Mouse (Mus musculus) thymus, postnatal 36 days (tissue): Measurements from ENCODE around the gene Rin2.

ENCODE experiments used
- DNase-seq, 2 experiments: peaks; one replicate each; pipeline ENCODE4 v3.0.0; 2022; ENCODE audit warnings: mixed read lengths in 2 of 2

The Rin2 gene

DNA sequence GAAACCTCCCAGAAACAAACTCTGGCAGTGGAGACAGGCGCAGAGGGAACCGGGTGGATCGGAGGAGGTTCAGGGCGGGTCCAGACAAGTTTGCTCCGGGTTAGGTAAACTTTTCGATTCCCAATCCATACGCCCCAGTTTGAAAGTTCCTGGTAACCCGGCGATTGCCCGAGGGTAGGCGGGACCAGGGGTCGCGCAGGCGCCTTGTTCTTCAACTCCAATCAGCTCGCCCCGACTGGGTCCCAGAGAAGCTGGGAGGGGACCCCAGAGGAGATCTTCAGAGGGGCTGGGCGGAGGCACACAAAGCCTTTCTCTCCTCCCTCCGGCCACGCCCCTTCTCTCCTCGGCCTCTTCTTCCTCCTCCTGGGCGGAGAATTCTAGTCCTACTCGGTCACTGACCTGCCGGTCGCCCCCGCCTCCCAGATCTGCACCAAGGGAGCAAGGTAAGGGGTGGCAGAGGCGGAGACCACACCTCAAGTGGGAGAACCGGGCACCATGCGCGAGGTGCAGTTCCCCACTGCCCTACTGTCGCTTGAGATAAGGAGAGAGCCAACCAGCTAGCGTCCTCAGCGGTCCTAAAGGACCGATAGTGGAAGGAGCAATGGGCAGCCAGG is at the start of gene Rin2:
Rin2 (plus strand) TSS at position 74 of the 614 bp plus-strand sequence.
- DNase-seq, result peak; percentile 53 to 67

DNA sequence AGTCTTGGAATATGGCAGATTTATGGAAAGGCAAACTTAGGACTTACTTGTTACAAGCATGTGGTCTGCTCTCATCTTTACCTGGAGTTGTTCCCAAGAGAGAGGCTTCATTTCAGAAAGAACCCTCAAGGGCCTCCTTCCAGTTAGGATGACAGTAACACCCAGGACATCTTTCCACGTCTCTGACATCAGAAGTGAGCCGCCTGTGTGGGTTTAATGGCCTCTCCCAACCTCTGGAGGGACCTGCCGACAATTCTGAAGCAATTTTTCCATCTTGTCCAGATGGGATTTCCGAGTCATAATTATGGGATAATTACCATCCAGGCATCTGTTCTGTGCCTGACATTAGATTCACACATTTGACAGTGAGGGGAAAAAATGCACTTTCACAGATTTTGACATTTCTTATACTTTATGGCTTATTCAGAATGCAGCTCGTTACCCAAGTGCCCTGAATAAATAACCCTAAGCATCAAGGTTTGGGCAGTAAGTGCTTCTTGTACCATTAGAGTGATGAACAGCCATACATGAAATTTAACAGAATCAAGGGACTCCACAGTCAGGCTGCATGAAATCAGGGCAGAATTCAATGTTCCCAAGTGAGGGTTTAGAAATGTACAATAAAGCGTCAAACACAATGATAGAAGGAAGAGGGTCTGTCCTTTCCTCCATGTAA is 43.8 kb upstream of the Rin2 start:
- DNase-seq, result no peak

DNA sequence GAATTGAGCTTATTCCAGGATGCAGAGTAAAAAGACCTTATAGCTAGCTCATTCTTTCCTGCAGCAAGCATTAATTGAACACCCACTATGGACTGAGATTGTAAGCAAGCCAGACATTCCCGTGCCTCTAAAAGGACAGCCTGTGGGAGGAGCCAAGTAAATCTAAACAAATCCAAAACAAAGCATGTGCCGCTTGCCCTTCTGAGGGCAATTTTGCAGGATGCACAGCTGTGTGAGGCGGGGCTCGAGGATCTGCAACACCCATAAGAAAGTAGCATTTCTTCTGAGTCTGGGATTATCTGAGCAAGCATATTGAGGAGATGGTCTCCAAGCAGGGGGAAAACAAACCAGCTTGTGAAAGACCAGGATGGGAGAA is 43.2 kb upstream of the Rin2 start:
- DNase-seq, result no peak

DNA sequence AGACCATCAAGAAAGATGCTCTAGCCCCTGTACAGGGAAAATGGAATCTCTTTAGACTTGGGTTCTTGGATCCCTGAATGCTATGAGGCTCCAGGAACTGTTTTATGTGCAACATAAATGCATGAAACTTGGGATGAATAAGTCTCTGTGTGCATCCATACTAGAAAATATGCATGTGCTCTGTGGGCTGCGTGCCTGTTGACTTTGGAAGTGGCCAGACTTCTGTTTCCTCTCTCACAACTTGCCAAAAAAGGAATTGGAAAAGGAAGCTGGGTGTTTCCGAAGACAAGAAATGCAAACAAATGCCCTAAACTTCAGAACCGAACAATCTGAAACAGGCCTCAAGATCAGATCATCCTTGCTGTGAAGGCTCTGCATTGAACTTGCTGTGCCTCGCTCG is 41.2 kb upstream of the Rin2 start:
- no peak for DNase-seq

DNA sequence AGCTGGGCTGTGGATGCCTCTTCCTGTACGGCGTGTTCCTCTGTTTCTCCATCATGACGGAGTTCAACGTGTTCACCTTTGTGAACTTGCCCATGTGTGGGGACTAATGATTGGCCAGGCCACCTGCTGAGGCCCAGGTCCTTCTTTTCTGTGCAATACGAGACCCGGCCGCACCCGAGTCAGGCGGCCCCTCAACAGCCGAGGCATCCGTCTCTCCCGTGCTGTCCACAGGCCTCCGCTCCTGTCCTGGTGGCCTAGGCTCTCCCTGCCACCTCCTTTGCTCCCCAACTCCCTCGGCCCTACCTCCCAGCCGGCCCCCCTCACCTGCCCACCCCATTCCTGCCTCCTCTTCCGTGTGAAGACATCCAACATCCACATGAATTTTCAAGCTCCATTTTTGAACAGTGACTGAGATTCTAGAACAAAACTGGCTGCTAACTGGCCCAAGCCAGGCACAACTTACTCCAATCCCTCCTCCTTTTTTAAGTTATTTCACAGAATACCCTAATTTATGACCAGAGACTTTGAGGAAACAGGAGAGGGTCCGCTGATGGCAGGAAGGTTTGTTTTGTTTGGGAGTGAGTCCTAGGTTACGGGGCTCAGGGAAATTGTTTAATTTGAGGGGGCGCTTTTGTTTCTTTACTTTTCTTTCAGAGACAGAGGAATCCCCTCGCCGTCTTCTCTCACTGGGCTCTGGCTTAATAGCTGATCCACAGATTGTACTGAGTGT is 34.6 kb upstream of the Rin2 start:
- no peak for DNase-seq

DNA sequence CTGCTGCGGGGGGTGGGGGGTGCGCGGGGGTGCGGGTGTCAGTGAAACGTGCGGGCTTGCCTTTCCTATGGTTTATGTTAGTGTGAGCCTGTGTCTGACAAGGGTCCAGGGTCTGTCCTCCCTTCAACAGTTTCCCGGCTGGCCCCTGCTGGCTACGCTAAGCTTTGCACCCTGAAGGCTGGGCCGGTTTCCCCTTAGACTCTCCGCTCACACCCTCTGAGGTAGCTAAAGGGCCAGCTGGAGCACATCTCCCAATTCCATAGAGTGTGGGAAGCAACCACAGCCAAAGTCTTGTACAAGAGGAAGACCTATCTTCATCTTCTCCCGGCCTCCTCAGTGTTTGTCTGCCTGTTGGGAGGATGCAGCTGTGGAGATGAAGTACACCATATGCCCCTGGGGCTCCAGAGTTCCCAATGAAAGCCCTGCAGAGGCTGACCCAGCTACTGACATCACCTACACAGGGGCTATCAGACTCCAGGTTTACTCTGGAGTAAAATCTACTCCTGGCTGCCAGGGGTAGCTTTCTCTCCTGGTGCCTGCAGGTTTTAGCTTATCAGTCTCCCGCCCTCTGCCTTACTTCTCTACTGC is 19.5 kb upstream of the Rin2 start:
- no peak for DNase-seq

DNA sequence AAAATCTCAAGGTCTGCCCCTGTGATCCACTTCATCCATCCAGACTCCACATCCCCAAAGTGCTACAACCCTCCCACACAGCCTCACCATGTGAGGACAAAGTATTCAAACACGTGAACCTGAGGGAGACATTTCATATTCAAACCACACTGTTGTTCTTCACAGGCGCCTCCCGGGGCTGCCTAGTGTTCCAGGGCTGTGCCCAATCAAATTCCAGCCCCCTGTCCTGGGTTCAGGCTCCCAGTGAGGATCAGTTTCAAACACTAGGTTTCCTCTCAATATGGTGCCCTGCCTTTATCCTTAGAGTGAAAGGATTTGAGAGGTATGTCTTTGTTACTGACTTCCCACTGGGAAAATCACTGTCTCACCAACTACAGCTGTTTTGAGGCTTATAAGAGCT is 18.9 kb upstream of the Rin2 start:
- DNase-seq, result no peak

DNA sequence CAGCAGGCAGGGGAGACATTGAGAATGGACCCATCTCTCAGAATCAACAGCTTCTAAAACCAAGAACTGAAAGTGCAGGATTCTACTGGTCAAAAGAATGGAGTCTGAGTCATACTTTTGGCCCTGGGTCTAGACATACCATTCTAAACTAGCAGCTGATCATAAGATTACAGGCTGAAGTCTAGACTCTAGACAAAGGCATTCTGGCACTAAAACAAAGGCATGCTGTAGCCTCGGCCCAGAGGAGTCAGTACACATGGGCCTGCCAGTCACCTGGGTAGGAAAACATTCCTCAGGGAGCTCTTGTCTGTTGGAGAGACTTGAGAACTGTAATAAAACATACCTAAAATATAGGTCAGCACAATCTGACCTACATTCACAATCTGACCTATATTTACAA is 18.3 kb upstream of the Rin2 start:
- DNase-seq, result no peak

DNA sequence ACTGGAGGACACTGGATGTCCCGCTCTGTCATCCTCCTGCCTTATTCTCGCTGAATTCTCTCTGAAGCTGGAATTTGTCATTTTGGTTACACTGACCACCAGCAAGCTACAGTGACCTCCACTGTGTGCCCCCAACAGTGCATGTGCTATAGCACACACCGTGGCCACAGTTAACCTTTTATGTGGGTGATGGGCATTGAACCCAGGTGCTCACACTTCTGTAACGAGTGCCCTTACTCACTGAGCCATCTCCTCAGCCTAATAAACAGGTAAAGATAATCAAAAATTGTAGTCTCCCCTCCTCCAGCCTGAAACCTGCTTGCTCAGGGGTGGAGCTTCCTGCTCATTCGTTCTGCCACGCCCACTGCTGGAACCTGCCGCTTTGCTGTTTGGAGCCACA is 13.8 kb upstream of the Rin2 start:
- no peak for DNase-seq

DNA sequence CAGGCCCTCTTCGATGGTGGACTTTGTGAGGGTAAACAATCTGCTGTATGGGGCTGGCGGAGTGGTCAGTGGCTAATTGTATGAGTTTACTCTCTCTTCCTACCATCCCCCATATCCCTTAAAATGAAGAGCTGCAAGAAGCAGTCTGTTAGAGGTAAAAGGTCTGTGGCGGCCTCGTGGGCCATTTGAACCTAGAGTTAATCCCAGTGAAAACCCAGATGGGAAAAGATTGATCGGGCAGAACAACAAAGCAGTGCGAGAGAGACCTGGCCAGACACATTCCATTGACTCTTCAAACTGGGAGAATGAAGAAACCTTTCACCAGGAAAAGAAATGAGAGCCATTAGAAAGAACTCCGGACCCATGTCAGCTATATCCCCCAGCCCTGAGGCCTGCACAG is 11.1 kb upstream of the Rin2 start:
- no peak for DNase-seq

DNA sequence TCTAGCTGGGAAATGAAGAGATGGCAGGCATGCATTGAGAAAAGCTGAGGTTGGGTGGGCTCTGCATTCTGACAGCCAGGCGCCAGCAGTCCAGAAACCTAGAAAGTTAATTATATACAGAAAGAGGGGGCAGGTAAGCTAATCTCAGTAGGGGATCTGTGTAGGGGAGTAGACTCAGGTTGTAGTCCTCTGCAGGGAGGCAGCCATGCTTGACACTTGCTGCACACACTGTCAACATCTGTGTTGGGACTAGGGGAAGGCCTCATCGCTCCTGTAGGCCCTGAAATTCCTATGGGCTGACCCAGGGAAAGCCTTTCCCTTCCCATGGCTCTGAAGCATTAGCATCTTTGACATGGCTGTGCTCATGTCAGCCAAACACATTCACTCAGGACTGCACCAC is 10.7 kb upstream of the Rin2 start:
- no peak for DNase-seq

DNA sequence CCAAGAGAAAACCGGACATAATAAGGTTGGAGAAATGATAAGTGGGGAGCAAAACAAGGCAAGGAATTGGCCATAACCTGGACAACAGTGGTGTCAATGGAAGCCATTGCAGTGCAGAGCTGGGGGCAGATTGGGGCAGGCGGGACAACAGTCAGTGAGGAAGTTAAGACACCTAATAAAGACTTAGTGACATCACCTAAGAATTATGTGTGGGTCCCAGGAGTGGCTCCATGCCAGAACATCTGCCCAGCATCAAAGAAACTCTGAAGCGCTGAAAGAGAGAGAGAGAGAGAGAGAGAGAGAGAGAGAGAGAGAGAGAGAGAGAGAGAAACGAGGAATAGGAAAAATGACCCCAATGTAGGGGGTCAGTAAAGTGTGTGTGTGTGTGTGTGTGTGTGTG is 6.9 kb upstream of the Rin2 start:
- no peak for DNase-seq

DNA sequence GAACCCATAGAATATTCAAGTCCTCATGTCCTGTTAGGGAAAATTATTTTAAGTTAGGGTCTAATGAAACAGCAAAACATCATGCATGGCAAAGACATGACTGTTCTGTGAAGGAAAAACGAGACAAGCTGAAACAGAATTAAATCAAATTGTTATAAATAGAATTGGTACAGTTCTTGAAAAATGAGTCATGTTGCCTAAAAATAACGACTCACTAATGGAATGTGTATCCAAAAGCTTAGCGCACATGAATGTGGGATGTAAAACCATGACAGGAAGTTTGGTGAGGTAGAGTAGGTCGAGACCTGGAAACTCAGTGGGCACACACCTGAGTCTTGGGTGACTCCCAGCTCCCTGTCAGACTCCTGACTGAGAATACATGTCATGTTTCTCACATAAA is 4.9 kb upstream of the Rin2 start:
- DNase-seq, result no peak

DNA sequence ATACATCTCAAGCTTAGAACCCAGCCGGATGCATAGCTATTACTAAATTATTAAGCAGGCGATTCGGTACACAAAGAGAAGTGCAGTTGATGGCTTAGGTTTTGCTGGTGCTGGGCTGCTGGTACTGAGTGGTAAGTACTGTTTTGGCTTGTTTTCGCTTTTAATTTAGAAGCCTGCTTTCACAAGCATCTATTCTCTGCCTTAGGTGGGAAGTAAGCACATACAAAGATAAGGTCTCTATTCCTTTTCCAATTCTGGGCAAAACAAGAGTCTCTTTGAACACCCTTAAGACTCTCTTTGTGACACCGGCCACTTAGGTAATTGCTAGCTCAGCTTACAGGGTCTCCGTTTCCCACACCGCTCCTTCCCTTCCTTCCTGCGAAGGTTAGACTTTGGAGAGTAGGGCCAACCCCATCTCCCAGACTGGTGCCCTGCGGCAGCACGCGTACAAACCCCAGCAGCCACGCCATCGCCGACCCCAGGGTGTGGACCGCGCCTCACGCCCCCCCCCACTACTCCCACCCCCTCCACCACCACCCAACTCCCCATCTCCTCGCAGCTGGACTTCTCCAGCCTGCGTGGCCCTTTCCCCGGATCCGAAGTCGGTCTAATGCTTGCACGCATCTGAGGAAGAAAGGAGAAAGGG is 396 bp upstream of the Rin2 start:
- DNase-seq, result no peak

DNA sequence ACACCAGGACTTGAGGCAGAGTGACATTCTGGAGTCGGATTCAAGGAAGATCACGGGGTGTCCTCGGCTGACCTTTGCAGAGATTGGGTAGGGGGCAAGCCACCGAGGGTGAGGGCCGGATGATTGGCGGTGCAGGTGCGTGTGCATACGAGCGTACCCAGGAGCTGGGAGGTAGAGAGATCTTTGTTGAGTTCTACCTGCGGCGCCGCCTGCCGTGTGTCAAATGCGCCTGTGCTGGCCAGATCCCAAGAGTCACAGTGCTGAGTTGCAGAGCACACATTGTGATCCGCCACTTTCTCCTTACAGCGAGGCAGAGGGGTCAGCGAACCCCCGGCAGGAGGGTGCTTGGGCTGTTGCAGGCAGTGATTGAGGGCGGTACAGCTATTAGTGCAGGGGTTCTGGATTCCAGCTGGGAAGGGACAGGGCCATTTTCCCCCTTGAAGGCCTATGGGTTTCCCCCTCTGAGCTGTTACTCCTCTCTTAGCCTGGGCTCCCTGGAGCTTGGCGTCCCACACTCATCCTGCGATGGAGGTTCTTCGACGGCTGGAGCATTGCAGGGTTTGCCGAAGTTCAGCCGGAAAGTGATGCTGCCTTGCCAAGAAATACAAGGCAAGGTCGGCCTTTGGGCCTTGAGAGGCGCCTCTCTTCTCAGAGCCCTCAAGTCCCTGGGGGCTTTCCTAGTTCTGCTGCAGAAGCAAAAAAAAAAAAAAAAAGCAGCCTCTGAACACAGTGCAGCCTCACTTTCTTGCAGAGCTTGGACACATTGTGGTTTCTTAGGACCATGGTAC is 935 bp downstream of the Rin2 start:
- DNase-seq, result peak; percentile 12 to 14

DNA sequence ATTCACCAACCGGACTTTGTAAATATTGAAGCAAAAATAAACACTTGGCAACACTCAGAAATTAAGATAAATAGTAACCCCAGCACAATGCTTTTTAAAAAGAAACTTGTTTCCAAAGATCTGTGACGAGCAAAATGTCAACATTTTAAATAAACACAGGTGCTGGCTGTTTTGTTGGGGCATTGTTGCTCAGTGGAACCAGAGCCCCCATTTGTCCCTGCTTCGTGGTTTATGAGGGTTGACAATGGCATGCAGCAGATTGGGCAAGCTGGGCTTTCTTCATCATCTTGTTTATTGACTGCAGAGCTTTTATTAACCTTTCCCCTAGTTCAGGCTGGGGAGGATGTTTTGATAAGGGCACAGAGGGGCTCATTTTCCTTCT is 1.5 kb downstream of the Rin2 start:
- no peak for DNase-seq

DNA sequence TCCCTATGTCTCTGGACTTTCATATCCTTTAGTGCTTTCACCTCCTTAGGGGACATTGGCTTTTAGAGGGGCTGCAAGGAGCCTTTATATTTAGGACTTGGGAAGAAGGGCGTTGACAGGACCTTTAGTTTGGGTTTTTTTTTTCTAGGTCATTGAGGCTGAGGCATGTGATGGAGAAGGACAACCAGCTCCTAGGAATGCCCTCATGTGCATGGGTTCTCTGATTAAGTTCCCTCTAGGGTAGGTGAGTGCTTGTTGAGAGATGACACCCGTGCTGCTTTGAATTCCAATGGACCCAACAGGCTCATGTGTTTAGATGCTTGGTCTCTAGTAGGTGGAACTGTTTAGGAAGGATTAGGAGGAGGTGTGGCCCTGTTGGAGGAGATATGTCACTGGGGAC is 1.9 kb downstream of the Rin2 start:
- DNase-seq, result no peak

DNA sequence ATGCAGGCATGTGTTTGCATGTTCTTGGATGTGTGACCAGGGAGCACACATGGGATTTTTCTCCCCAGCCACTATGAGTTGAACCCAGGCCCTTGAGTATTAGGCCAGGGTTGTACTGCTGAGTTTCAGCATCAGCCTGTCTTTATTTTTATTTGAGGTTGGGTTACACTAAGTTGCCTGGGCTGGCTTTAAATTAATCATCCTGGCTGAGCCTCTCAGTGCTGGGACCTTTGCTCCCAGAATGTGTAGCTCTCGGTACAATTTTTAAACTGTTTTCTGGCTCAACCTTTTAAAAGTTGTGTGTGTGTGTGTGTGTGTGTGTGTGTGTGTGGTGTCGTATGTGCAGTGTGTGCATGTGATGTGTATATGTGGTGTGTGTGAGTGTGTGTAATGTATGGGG is 5.1 kb downstream of the Rin2 start:
- no peak for DNase-seq

DNA sequence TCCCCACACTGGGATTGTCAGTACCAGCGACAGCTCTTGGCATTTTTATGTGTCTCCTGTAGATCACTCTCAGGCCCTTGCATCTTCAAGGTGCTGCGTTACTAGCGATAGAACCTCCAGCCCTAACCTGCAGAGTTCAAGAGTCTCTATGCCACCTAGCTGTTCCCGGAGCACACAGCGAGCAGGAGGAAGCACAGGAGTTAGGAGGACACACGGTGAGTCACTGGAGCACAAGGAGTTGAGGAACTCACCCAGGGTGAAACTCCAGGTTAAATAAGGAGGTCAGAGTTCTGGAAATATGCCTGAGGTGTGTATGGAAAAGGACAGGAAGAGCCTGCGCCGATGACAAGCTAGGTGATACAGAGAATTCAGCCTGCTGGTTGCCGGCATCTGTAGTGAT is 5.7 kb downstream of the Rin2 start:
- no peak for DNase-seq

DNA sequence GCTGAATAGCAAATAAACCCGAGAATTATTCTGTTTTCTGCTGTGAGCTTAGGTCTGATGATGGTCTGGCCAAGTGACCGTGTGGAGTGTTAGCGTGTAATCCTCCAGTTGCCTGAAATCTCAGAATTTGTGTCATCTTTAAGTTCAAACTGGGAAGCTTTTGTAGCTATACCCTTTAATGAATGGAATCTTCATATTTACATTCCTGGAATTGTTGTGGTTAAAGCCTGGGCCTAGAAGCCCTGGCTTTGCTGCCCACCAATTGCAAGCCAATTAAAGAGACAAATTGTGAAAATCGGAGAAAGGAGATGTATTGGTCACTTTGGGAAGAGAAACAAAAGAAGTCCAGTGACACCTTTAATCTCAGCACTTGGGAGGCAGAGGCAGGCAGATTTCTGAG is 6.6 kb downstream of the Rin2 start:
- DNase-seq, result no peak

DNA sequence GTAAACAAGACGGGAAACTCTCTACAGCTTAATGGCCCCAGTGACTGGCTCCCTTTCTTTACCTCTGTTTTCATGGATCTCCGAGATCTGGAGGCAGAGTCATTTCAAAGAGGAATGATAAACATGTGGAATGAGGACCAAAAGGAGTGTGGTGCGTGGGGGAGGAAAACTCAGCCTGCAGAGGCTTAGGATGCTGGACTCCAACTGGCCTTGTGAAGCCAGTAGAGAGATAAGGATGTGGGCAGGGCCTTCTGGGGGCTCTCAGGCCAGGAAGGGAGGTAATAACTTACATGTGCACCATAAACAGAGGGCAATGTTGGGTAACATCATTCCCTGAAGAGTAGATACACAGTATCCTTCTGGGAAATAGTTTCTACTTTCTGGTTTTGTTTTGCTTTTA is 7.9 kb downstream of the Rin2 start:
- DNase-seq, result no peak

DNA sequence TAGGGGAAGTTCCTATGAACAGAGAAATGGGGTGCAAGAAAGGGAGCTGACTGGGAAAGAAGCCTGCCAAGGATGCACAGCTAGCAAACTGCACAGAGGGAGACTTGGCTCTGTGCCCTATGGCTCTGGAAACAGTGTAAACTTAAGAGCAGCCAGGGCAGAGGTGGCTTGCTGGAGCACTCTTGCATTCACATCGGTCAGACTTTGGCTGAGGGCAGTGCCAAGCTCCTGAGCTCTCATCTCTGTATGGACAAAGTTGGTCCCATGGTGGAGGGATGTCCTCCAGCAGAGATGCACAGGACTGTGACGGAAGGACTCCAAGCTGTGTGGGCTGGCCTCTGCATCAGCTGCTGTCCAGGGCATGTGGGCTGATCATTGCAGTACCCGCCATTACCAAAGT is 8.5 kb downstream of the Rin2 start:
- no peak for DNase-seq

DNA sequence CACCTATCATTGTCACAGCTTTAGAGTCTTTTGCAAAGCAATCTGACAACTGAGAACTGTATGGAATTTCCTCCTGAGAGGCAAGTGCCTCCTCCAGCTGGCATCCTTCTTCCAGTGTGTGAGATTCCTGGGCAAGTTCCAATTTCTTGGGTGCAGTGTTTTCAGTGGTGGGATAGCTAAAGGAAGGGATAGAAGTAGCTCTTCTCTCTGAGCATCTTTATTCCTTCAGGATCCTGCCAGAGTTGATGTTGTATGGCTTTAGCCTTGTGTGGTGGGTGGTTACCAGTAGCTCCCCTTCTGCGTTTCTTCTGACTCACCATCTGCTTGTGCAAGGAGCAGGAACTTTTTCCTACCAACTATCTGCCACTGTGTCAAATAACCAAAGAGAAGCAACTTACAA is 9.1 kb downstream of the Rin2 start:
- DNase-seq, result no peak
